Mouse (Mus musculus) heart, postnatal 14 days (tissue): Measurements from ENCODE around the gene Elovl6. TPM values are rescaled to one million over a fixed set of nuclear protein-coding genes. Genes with fewer than 3 reads are reported as not detected.

Source experiments
- DNase-seq, 2 experiments: peaks; one replicate each; pipeline ENCODE4 v3.0.0; 2021 to 2022
- intact Hi-C: fragments of 180-260 bp; cut with DNase I; formaldehyde crosslinking; loops from one replicate; pipeline ENCODE4 v1.15.1; 2025
- total RNA-seq, 2 experiments: library from RNA; stranded (reverse); gene quantifications; 2 replicates each; pipeline ENCODE4 v1.2.3; 2021

Elovl6 gene
- total RNA-seq, 2 experiments from 2014 or later = 1.9 to 2.6 TPM

GRCm38 (mm10) chr3:129537954-129538353, 5.8 kb downstream of the Elovl6 start:
- DNase-seq = no peak
- intact Hi-C loops = loop anchor here (5.0 to 10.0 kb wide), 2 partner anchors 231 to 1187 kb away; no protein-coding TSS in a partner anchor

GRCm38 (mm10) chr3:129540882-129541281, 8.7 kb downstream of the Elovl6 start:
- no peak for DNase-seq
- intact Hi-C loops = no loop called here

GRCm38 (mm10) chr3:129541456-129541855, 9.3 kb downstream of the Elovl6 start:
- no peak for DNase-seq
- intact Hi-C loops = no loop called here

GRCm38 (mm10) chr3:129543376-129543775, 11.2 kb downstream of the Elovl6 start:
- intact Hi-C loops = no loop called here
- DNase-seq = no peak

GRCm38 (mm10) chr3:129544217-129544616, 12.1 kb downstream of the Elovl6 start:
- no peak for DNase-seq
- intact Hi-C loops = no loop called here

GRCm38 (mm10) chr3:129545228-129545627, 13.1 kb downstream of the Elovl6 start:
- DNase-seq = no peak
- intact Hi-C loops = no loop called here

- intact Hi-C loops = no loop called here
- no peak for DNase-seq
Observed at GRCm38 (mm10) chr3:129545801-129546200, 13.6 kb downstream of the Elovl6 start.

- intact Hi-C loops = no loop called here
Observed at GRCm38 (mm10) chr3:129547837-129548435, 15.8 kb downstream of the Elovl6 start.

GRCm38 (mm10) chr3:129548760-129549159, 16.6 kb downstream of the Elovl6 start:
- intact Hi-C loops = no loop called here
- no peak for DNase-seq

More at GRCm38 (mm10) chr3:129547837-129548435, 15.8 kb downstream of the Elovl6 start:
- no peak for DNase-seq

GRCm38 (mm10) chr3:129549546-129549945, 17.4 kb downstream of the Elovl6 start:
- intact Hi-C loops = no loop called here
- DNase-seq = no peak

GRCm38 (mm10) chr3:129551581-129552290, 19.6 kb downstream of the Elovl6 start:
- intact Hi-C loops = no loop called here
- DNase-seq = no peak

- intact Hi-C loops = no loop called here
- no peak for DNase-seq
Observed at GRCm38 (mm10) chr3:129552370-129552769, 20.2 kb downstream of the Elovl6 start.

GRCm38 (mm10) chr3:129553173-129553572, 21.0 kb downstream of the Elovl6 start:
- intact Hi-C loops = no loop called here
- DNase-seq = no peak

- intact Hi-C loops = no loop called here
- DNase-seq = no peak
Observed at GRCm38 (mm10) chr3:129553661-129554060, 21.5 kb downstream of the Elovl6 start.

- intact Hi-C loops = no loop called here
- no peak for DNase-seq
Observed at GRCm38 (mm10) chr3:129554436-129554835, 22.3 kb downstream of the Elovl6 start.

- intact Hi-C loops = no loop called here
- no peak for DNase-seq
Observed at GRCm38 (mm10) chr3:129557048-129557447, 24.9 kb downstream of the Elovl6 start.

- DNase-seq = no peak
- intact Hi-C loops = no loop called here
Observed at GRCm38 (mm10) chr3:129557566-129557965, 25.4 kb downstream of the Elovl6 start.

GRCm38 (mm10) chr3:129558016-129558955, 26.1 kb downstream of the Elovl6 start:
- no peak for DNase-seq
- intact Hi-C loops = no loop called here

- no peak for DNase-seq
- intact Hi-C loops = no loop called here
Observed at GRCm38 (mm10) chr3:129560068-129560467, 27.9 kb downstream of the Elovl6 start.

- DNase-seq = no peak
- intact Hi-C loops = no loop called here
Observed at GRCm38 (mm10) chr3:129561011-129561410, 28.9 kb downstream of the Elovl6 start.

GRCm38 (mm10) chr3:129561853-129562252, 29.7 kb downstream of the Elovl6 start:
- intact Hi-C loops = no loop called here

More at GRCm38 (mm10) chr3:129561853-129562252, 29.7 kb downstream of the Elovl6 start:
- no peak for DNase-seq
